Comparison of ENCODE assay signal across 8 mouse cellular contexts in the genomic region with DNA sequence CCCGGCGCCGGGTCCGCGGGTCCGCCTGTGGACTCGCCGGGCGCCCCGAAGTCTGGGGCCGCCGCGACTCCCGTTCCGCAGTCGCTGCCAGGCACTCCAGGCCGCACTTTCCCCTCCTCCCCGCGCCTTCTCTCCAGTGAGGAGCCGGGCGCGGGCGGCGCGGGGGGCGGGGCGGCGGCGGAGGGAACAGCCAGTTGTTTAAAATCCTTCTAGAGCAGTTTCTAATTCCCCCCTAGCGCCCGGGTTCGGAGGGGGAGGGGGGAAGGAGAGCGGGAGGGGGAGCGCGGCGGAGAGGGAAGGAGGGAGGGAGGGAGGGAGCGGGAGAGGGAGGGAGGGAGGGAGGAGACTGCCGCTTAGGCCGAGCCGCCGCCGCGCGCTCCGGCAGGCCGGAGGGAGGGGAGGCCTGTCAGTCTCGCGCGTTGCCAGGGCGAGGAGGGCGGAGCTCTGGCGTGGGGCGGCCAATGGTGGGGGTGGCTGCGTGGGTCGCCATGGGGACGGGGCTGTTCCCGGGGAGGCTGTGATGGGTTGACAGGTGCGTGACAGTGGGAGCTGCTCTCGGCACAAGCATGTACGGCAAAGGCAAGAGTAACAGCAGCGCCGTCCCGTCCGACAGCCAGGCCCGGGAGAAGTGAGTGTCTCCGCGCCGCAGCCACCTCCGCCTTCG. TPM values are rescaled to one million over a fixed set of nuclear protein-coding genes. Genes with fewer than 3 reads are reported as not detected.
DNase-seq lines count a peak whose midpoint lies in the region; ATAC-seq lines count a peak whose summit lies in the region.

No protein-coding gene starts in this region.

- H3K36me3 ChIP-seq in hindbrain, embryonic 14.5 days (replicated peaks; ENCODE audit: control insufficient read depth, insufficient read depth), result no peaks in the 10 kb centered on the region

- peak; percentile 99 for ATAC-seq in hindbrain, embryonic 14.5 days (ENCODE audit: low FRiP score)

- peak overlapping the region; percentile 98 for H3K27ac ChIP-seq in hindbrain, embryonic 14.5 days

- peak overlapping the region; percentile 94 for H3K4me3 ChIP-seq in hindbrain, embryonic 14.5 days (replicated peaks; ENCODE audit: low read length)

- peaks cover 44% of the 10 kb centered on the region for H3K4me1 ChIP-seq in hindbrain, embryonic 14.5 days (replicated peaks; ENCODE audit: control insufficient read depth, insufficient read depth, low read length)

- H3K4me2 ChIP-seq in hindbrain, embryonic 14.5 days (replicated peaks), result peak overlapping the region; percentile 83

- DNase-seq in R1 (ENCODE audit: low read depth, low spot score), result peak; percentile 97
- peak; percentile 98 for DNase-seq in cerebellum, postnatal 25 days
- peak; percentile 99 to 100 for DNase-seq in frontal cortex, postnatal 25 days (ENCODE audit: low spot score in 2 of 2)
- DNase-seq in hindbrain, embryonic 14.5 days (ENCODE audit: low spot score), result peak; percentile 96
- DNase-seq in layer of hippocampus, postnatal 36 days, result peak; percentile 99
- DNase-seq in lung, postnatal 36 days, result peak; percentile 99
- DNase-seq in retina, postnatal 1 day, result peak; percentile 99
- DNase-seq in urinary bladder, adult 18-20 months (ENCODE audit: low spot score in 2 of 2), result peak; percentile 98

- H3K9ac ChIP-seq in hindbrain, embryonic 14.5 days, result peak overlapping the region; percentile 83

- WGBS in hindbrain, embryonic 14.5 days, result 0% methylated on average over 41 of the region's 70 CpGs

- no peaks in the 10 kb centered on the region for H3K27me3 ChIP-seq in hindbrain, embryonic 14.5 days (ENCODE audit: control insufficient read depth, insufficient read depth, low read length)

- H3K9me3 ChIP-seq in hindbrain, embryonic 14.5 days (ENCODE audit: control insufficient read depth, low read length), result no peaks in the 10 kb centered on the region

RNA-seq across cellular contexts. Expression of gene Ssbp2, which starts 0.7 kb away (rescaled TPM):
- polyA plus RNA-seq in hindbrain, embryonic 14.5 days (2014; fragmentation: Nextera tagmentation; extraction: Ambion mirVana), result 204 and 220 TPM in 2 replicates
- 100 to 1,000 TPM; 116 to 135 TPM for total RNA-seq in layer of hippocampus, postnatal 36 days (2021)

Comparison
In these comparisons a context has a peak if more than half of its experiments do, and no peak if none do; other contexts are left out.
1. Peak in every context shown above with its lines: DNase-seq, ATAC-seq, H3K4me3 ChIP-seq and H3K27ac ChIP-seq.